ENCODE assay signal across 9 mouse cellular contexts in the genomic region with DNA sequence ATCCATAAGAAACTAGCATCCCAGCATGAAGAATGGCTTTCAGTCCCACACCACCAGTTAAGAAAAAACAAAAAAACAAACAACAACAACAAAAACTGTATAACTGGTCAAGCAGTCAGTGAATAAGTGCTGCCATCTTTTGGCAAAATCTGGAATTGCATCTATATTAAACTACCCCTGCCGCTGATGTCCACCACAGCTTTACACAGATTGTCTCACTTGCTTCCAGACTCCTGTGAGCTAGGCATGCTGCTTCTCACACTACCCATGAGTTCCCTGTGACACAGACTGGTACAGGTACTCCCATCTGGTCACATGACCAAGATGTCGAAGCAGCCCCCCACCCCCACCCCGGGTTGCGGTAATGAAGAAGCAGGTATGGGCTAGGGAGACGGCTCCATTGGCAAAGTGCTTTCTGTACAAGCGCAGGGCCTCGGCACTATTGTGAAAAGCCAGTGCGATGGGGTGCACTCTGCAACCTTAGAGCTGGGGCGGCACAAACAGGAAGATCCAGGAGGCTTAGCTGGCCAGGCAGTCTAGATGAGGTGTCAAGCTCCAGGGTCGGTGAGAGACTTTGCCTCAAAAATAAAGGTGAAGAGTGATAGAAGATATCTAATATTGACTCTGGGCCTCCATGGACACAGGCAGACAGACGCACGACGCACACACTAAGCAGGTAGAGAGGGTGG. TPM values are rescaled to one million over a fixed set of nuclear protein-coding genes. Genes with fewer than 3 reads are reported as not detected.
A peak's percentile ranks its signal among the peaks of the same experiment; 100 is the strongest.
DNase-seq lines count a peak whose midpoint lies in the region; ATAC-seq and TF ChIP-seq lines count a peak whose summit lies in the region.
"Had no signal": no experiment of that assay in that cellular context is flagged by ENCODE, and none has a peak within 500 bp of the region (broad histone marks: within the 10 kb centered on the region; RNA-seq: fewer than 3 reads in every experiment).

No protein-coding gene starts in this region.

- H3K27ac ChIP-seq in kidney, embryonic 15.5 days, result no peak overlapping the region
- H3K27ac ChIP-seq in hindbrain, embryonic 14.5 days, result no peak overlapping the region
- no peak overlapping the region for H3K27ac ChIP-seq in midbrain, embryonic 14.5 days (replicated peaks; ENCODE audit: low read depth, low read length)
- H3K27ac ChIP-seq: limb, embryonic 12.5 days had no signal

- no peaks in the 10 kb centered on the region for H3K36me3 ChIP-seq in kidney, embryonic 15.5 days
- no peaks in the 10 kb centered on the region for H3K36me3 ChIP-seq in E14TG2a.4 (ENCODE audit: insufficient read depth, low read length)
- H3K36me3 ChIP-seq in hindbrain, embryonic 14.5 days (replicated peaks; ENCODE audit: control insufficient read depth, insufficient read depth), result no peaks in the 10 kb centered on the region
- H3K36me3 ChIP-seq in midbrain, embryonic 14.5 days (ENCODE audit: control insufficient read depth, insufficient read depth, low read length), result no peaks in the 10 kb centered on the region
- H3K36me3 ChIP-seq: limb, embryonic 12.5 days had no signal

- no peak overlapping the region for H3K9ac ChIP-seq in kidney, embryonic 15.5 days
- H3K9ac ChIP-seq in hindbrain, embryonic 14.5 days, result no peak overlapping the region
- no peak overlapping the region for H3K9ac ChIP-seq in midbrain, embryonic 14.5 days (replicated peaks; ENCODE audit: low read length)
- H3K9ac ChIP-seq: limb, embryonic 12.5 days had no signal

- TF ChIP-seq CTCF in E14TG2a.4 (conservative IDR thresholded peaks at IDR 0.05; ENCODE audit: low read length), result peak; percentile 60

- 66% methylated on average over 13 of the region's 13 CpGs for WGBS in kidney, embryonic 15.5 days
- WGBS in hindbrain, embryonic 14.5 days, result 78% methylated on average over 13 of the region's 13 CpGs
- WGBS in midbrain, embryonic 14.5 days, result 71% methylated on average over 13 of the region's 13 CpGs

- H3K4me1 ChIP-seq in kidney, embryonic 15.5 days, result no peaks in the 10 kb centered on the region
- no peaks in the 10 kb centered on the region; the same call in 1 of the 2 replicates for H3K4me1 ChIP-seq in E14TG2a.4 (replicated peaks; ENCODE audit: low read depth, low read length)
- no peaks in the 10 kb centered on the region for H3K4me1 ChIP-seq in hindbrain, embryonic 14.5 days (replicated peaks; ENCODE audit: control insufficient read depth, insufficient read depth, low read length)
- H3K4me1 ChIP-seq in midbrain, embryonic 14.5 days (ENCODE audit: control insufficient read depth, insufficient read depth, low read length), result no peaks in the 10 kb centered on the region
- H3K4me1 ChIP-seq: limb, embryonic 12.5 days had no signal

- H3K4me2 ChIP-seq in kidney, embryonic 15.5 days, result no peak overlapping the region
- H3K4me2 ChIP-seq in hindbrain, embryonic 14.5 days (replicated peaks), result no peak overlapping the region
- no peak overlapping the region for H3K4me2 ChIP-seq in midbrain, embryonic 14.5 days (ENCODE audit: low read length)
- H3K4me2 ChIP-seq: limb, embryonic 12.5 days had no signal

- 0 out of 2 replicates have a peak, but pooled peaks have one; percentile 8 for ATAC-seq in kidney, embryonic 15.5 days (replicated peaks; ENCODE audit: low FRiP score)
- ATAC-seq in hindbrain, embryonic 14.5 days (ENCODE audit: low FRiP score), result peak; percentile 27; the same call in 1 of the 2 replicates
- no peak; the same call in 1 of the 2 replicates for ATAC-seq in midbrain, embryonic 14.5 days (ENCODE audit: low FRiP score, low TSS enrichment)

- no peaks in the 10 kb centered on the region for H3K27me3 ChIP-seq in kidney, embryonic 15.5 days
- H3K27me3 ChIP-seq in E14TG2a.4 (ENCODE audit: insufficient read depth, low read length), result peaks cover 20% of the 10 kb centered on the region
- no peaks in the 10 kb centered on the region for H3K27me3 ChIP-seq in hindbrain, embryonic 14.5 days (ENCODE audit: control insufficient read depth, insufficient read depth, low read length)
- H3K27me3 ChIP-seq in midbrain, embryonic 14.5 days (ENCODE audit: control insufficient read depth, insufficient read depth, low read length), result no peaks in the 10 kb centered on the region

- no peak for DNase-seq in kidney, adult 8-10 months
- DNase-seq in c-Kit-positive CD71-positive TER-119-negative erythroid progenitor cells, embryonic 14.5 days (ENCODE audit: low read depth), result peak; percentile 23
- DNase-seq in hindbrain, embryonic 14.5 days (ENCODE audit: low spot score), result peak; percentile 89
- peak; percentile 84 for DNase-seq in midbrain, embryonic 14.5 days
- no peak for DNase-seq in urinary bladder, postnatal 36 days (ENCODE audit: low spot score in 2 of 2)
- no peak for DNase-seq in right cerebral cortex, adult 18-20 months

- H3K4me3 ChIP-seq in kidney, embryonic 15.5 days (replicated peaks), result no peak overlapping the region
- H3K4me3 ChIP-seq in E14TG2a.4 (replicated peaks; ENCODE audit: low read length), result no peak overlapping the region
- no peak overlapping the region for H3K4me3 ChIP-seq in hindbrain, embryonic 14.5 days (replicated peaks; ENCODE audit: low read length)
- no peak overlapping the region for H3K4me3 ChIP-seq in midbrain, embryonic 14.5 days (replicated peaks; ENCODE audit: low read depth, low read length)
- H3K4me3 ChIP-seq: limb, embryonic 12.5 days had no signal

- H3K9me3 ChIP-seq in kidney, embryonic 15.5 days (replicated peaks), result no peaks in the 10 kb centered on the region
- no peaks in the 10 kb centered on the region for H3K9me3 ChIP-seq in E14TG2a.4 (ENCODE audit: low read length)
- no peaks in the 10 kb centered on the region for H3K9me3 ChIP-seq in hindbrain, embryonic 14.5 days (ENCODE audit: control insufficient read depth, low read length)
- H3K9me3 ChIP-seq in midbrain, embryonic 14.5 days (ENCODE audit: control insufficient read depth, low read length), result no peaks in the 10 kb centered on the region
- H3K9me3 ChIP-seq: limb, embryonic 12.5 days had no signal

RNA-seq across cellular contexts. Expression of gene Slc22a1, which starts 14.9 kb away (rescaled TPM):
- polyA plus RNA-seq in kidney, embryonic 15.5 days (2015; fragmentation: Nextera tagmentation; extraction: Ambion mirVana), result 6.8 and 6.9 TPM in 2 replicates
- not detected in 2 replicates for polyA plus RNA-seq in hindbrain, embryonic 14.5 days (2014; fragmentation: Nextera tagmentation; extraction: Ambion mirVana)
- polyA plus RNA-seq in midbrain, embryonic 14.5 days (2014; fragmentation: Nextera tagmentation; extraction: Ambion mirVana), result not detected in 2 replicates
- polyA plus RNA-seq: limb, embryonic 12.5 days had no signal

Comparison
In these comparisons a context has a peak if more than half of its experiments do, and no peak if none do; other contexts are left out.
1. DNase-seq: peak in c-Kit-positive CD71-positive TER-119-negative erythroid progenitor cells, embryonic 14.5 days (single experiment), hindbrain, embryonic 14.5 days (single experiment) and midbrain, embryonic 14.5 days (single experiment); none in kidney, adult 8-10 months (0 of 2), urinary bladder, postnatal 36 days (0 of 2) and right cerebral cortex, adult 18-20 months (single experiment).